Mouse (Mus musculus): Measurements from ENCODE around the gene Cntrl. TPM values are rescaled to one million over a fixed set of nuclear protein-coding genes. Genes with fewer than 3 reads are reported as not detected.

Gene Cntrl
- polyA plus RNA-seq, 1 experiment from 2014 or later: 10.4 TPM

DNA sequence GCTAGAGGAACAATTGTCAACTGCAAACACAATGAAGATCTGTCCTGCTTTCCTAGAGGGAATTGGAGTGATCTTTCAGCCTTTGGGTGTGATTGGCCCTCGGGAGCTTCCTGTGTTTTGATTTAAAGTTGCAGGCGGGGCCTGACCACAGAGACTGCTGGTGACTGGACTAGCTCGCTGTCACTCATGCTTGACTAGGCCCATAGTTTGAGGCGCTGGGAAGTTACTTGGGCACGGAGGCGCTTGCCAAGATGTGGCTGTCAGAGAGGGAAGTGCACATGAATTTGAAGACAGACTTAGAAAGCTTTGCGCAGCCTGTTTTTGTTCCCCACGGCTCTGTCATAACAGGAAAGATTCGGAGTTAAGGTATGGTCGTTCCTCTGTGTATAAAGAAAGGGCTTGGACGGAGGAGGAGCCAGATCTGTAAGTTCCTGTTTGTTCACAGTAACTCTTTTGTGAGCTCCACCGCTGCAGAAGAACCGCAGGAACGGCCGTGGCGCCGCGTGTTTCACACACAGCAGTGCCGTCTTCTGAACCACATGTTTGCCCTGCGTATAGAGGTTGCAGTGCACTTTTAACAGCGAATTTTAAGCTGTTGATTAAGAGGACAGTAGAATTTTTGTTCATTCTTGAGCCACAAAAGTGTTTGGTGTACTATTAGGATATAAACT lies 22.8 kb downstream of the Cntrl start:
- Histone ChIP-seq H3K9me3 (no peaks in the 10 kb centered on the region), H3K4me1 (replicated peaks) (peaks cover 17% of the 10 kb centered on the region), H3K36me3 (peaks cover 43% of the 10 kb centered on the region), H3K4me3 (peak overlapping the region; percentile 42), H3K4me2 (peak overlapping the region; percentile 54), H3K9ac (peak overlapping the region; percentile 60), H3K27ac (replicated peaks) (peak overlapping the region; percentile 65; the same call in 1 of the 2 replicates), H3K27me3 (no peaks in the 10 kb centered on the region)
- peak; percentile 98 for ATAC-seq (ENCODE audit: low read depth)
- under 1% methylated on average over 21 of the region's 21 CpGs for WGBS

- Histone ChIP-seq H3K4me1 (replicated peaks) (peaks cover 17% of the 10 kb centered on the region), H3K27ac (replicated peaks) (peak overlapping the region; percentile 65; the same call in 1 of the 2 replicates), H3K4me2 (peak overlapping the region; percentile 54), H3K9ac (peak overlapping the region; percentile 60), H3K9me3 (no peaks in the 10 kb centered on the region), H3K27me3 (no peaks in the 10 kb centered on the region), H3K36me3 (peaks cover 43% of the 10 kb centered on the region), H3K4me3 (peak overlapping the region; percentile 42)
- ATAC-seq (ENCODE audit: low read depth): no peak
- WGBS: 16% methylated on average over 5 of the region's 5 CpGs
These were observed 23.4 kb downstream of the Cntrl start for GRCm38 (mm10) chr2:35132662-35133055.

DNA sequence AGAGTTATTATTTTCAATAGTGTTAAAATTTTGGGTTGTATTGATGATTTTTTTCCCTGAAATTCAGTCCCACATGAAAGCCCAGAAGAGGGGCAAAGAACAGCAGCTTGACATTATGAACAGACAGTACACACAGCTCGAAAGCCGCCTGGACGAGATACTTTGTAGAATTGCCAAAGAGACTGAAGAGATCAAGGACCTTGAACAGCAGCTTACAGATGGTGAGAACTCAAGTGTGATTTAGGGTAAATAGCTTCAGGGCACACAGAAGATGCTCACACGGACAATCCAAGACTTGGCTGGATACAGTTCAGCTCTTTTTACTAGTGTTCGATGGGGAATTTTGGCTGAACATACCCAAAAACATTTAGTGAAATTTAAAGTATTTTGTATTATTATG lies 24.6 kb downstream of the Cntrl start:
- Histone ChIP-seq H3K4me3 (no peak overlapping the region), H3K36me3 (peaks cover 45% of the 10 kb centered on the region), H3K9ac (no peak overlapping the region), H3K9me3 (no peaks in the 10 kb centered on the region), H3K4me2 (no peak overlapping the region), H3K27ac (replicated peaks) (no peak overlapping the region), H3K4me1 (replicated peaks) (peaks cover 17% of the 10 kb centered on the region), H3K27me3 (no peaks in the 10 kb centered on the region)
- WGBS: 66% methylated on average over 5 of the region's 5 CpGs
- ATAC-seq (ENCODE audit: low read depth): no peak

- WGBS: 92% methylated on average over 1 of the region's 1 CpGs
- no peak overlapping the region for H3K27ac ChIP-seq (replicated peaks)
- no peak for ATAC-seq (ENCODE audit: low read depth)
- H3K9ac ChIP-seq: no peak overlapping the region
- H3K36me3 ChIP-seq: peaks cover 72% of the 10 kb centered on the region
- no peak overlapping the region for H3K4me2 ChIP-seq
- no peaks in the 10 kb centered on the region for H3K27me3 ChIP-seq
- no peaks in the 10 kb centered on the region for H3K9me3 ChIP-seq
- no peaks in the 10 kb centered on the region for H3K4me1 ChIP-seq (replicated peaks)
- H3K4me3 ChIP-seq: no peak overlapping the region
These were observed 29.3 kb downstream of the Cntrl start for GRCm38 (mm10) chr2:35138576-35138975.

GRCm38 (mm10) chr2:35141673-35142072 lies 32.4 kb downstream of the Cntrl start:
- peaks cover 84% of the 10 kb centered on the region for H3K36me3 ChIP-seq
- ATAC-seq (ENCODE audit: low read depth): no peak
- WGBS: 92% methylated on average over 3 of the region's 3 CpGs
- H3K27ac ChIP-seq (replicated peaks): no peak overlapping the region
- H3K9me3 ChIP-seq: no peaks in the 10 kb centered on the region
- no peaks in the 10 kb centered on the region for H3K4me1 ChIP-seq (replicated peaks)
- H3K9ac ChIP-seq: no peak overlapping the region
- no peaks in the 10 kb centered on the region for H3K27me3 ChIP-seq
- H3K4me2 ChIP-seq: no peak overlapping the region
- no peak overlapping the region for H3K4me3 ChIP-seq

GRCm38 (mm10) chr2:35148806-35149205 lies 39.5 kb downstream of the Cntrl start:
- WGBS: 96% methylated on average over 10 of the region's 10 CpGs
- Histone ChIP-seq H3K4me2 (no peak overlapping the region), H3K4me1 (replicated peaks) (no peaks in the 10 kb centered on the region), H3K4me3 (no peak overlapping the region), H3K9ac (no peak overlapping the region), H3K27me3 (no peaks in the 10 kb centered on the region), H3K36me3 (peaks cover 95% of the 10 kb centered on the region), H3K9me3 (no peaks in the 10 kb centered on the region), H3K27ac (replicated peaks) (no peak overlapping the region)
- no peak for ATAC-seq (ENCODE audit: low read depth)

DNA sequence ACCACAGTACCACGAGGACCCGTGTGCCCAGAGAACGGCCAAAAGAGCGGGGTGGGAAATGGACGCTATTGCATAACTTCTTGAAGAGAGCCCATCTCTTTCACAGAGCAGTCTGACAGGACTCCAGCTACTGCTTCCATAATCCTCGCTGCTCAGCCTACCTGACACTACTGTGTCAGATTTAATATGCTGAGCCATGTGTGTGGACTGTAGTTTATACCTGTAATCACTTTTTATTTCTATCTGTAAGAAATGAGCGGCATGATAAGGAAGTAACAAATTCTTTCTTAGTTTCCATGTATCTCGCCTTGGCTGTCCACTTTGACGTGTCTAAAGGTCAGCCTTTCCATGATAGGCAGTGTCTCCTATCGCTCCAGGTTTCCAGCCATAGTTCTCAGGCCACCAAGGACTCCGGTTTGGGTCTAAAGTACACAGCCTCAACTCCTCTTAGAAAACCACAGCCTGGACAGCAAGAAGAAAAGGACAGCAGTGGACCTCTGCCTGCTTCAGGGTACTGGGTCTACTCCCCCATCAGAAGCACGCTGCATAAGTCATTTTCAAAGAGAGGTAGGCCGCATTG lies 42.1 kb downstream of the Cntrl start:
- Histone ChIP-seq H3K4me2 (no peak overlapping the region), H3K36me3 (peaks cover 97% of the 10 kb centered on the region), H3K9ac (no peak overlapping the region), H3K4me3 (no peak overlapping the region), H3K4me1 (replicated peaks) (no peaks in the 10 kb centered on the region), H3K27me3 (no peaks in the 10 kb centered on the region), H3K9me3 (no peaks in the 10 kb centered on the region), H3K27ac (replicated peaks) (no peak overlapping the region)
- no peak for ATAC-seq (ENCODE audit: low read depth)
- WGBS: 96% methylated on average over 13 of the region's 13 CpGs

GRCm38 (mm10) chr2:35153179-35153578 lies 43.9 kb downstream of the Cntrl start:
- H3K27me3 ChIP-seq: no peaks in the 10 kb centered on the region
- H3K9me3 ChIP-seq: no peaks in the 10 kb centered on the region
- ATAC-seq (ENCODE audit: low read depth): no peak
- H3K4me3 ChIP-seq: no peak overlapping the region
- H3K4me1 ChIP-seq (replicated peaks): no peaks in the 10 kb centered on the region
- no peak overlapping the region for H3K4me2 ChIP-seq
- peaks cover 95% of the 10 kb centered on the region for H3K36me3 ChIP-seq
- H3K27ac ChIP-seq (replicated peaks): no peak overlapping the region
- no peak overlapping the region for H3K9ac ChIP-seq
- WGBS: 62% methylated on average over 6 of the region's 6 CpGs

DNA sequence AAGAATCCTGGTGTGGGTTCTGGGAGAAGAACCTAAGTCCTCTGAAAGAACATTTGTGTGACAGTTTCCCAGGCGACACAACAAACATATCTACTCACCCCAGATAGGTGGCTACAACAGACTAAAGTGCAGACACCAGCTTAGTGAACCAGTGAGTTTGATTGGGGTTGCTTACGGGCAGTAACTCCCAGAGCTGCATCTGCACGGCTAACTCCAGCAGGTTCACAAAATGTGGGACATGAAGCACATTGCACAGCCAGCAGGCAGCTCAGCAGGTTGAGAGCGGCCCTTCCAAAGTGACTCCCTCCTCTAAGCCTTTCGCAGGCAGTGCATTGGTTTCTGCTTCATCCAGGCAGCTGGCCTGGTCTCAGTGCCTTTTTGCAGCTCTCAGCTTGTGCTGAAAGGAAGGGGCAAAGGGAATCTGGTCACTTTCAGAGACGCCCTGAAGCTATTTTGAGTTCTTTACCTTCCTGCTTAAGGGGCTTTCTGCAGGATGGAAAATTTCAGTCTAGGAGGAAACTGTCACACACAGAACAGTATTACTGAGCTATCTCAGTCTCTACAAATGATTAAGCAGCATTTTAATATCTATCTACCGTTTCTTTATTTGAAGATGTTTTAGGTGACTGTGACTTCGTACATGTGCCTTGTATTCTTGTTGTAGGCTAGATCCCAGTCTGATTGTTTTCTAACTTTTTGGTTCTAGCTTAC lies 44.7 kb downstream of the Cntrl start:
- no peak for ATAC-seq (ENCODE audit: low read depth)
- no peak overlapping the region for H3K9ac ChIP-seq
- WGBS: 91% methylated on average over 8 of the region's 8 CpGs

GRCm38 (mm10) chr2:35156985-35157384 lies 47.7 kb downstream of the Cntrl start:
- Histone ChIP-seq H3K27ac (replicated peaks) (no peak overlapping the region), H3K9ac (no peak overlapping the region), H3K27me3 (no peaks in the 10 kb centered on the region), H3K4me3 (no peak overlapping the region), H3K9me3 (no peaks in the 10 kb centered on the region), H3K4me2 (no peak overlapping the region), H3K36me3 (peaks cover 83% of the 10 kb centered on the region), H3K4me1 (replicated peaks) (no peaks in the 10 kb centered on the region)
- no peak for ATAC-seq (ENCODE audit: low read depth)
- WGBS: 93% methylated on average over 2 of the region's 2 CpGs

More for the DNA sequence above, 44.7 kb downstream of the Cntrl start:
- H3K4me3 ChIP-seq: no peak overlapping the region
- no peaks in the 10 kb centered on the region for H3K9me3 ChIP-seq
- H3K27ac ChIP-seq (replicated peaks): no peak overlapping the region
- no peak overlapping the region for H3K4me2 ChIP-seq
- no peaks in the 10 kb centered on the region for H3K4me1 ChIP-seq (replicated peaks)
- peaks cover 95% of the 10 kb centered on the region for H3K36me3 ChIP-seq
- H3K27me3 ChIP-seq: no peaks in the 10 kb centered on the region

DNA sequence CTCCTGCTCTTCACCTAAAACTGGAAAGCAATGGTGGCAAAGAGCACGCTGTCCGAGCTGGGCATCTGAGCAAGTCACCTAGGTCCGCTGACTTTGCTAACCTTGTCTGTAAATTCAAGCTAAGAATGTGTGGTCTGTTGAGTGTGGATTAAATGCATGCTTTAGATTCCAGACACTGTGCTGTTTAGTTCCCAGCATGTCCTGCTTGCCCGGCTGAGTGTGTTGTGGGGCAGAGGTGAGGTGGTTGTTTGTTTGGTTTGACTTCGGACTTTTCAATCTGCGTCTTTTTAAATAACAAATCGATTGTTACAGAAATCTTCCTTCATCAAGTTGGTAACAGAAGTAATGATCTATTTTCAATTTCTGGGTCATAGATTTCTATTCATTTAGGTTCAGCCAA lies 48.5 kb downstream of the Cntrl start:
- H3K36me3 ChIP-seq: peaks cover 81% of the 10 kb centered on the region
- H3K4me2 ChIP-seq: no peak overlapping the region
- ATAC-seq (ENCODE audit: low read depth): no peak
- H3K27me3 ChIP-seq: no peaks in the 10 kb centered on the region
- H3K4me1 ChIP-seq (replicated peaks): no peaks in the 10 kb centered on the region
- no peak overlapping the region for H3K4me3 ChIP-seq
- no peak overlapping the region for H3K9ac ChIP-seq
- no peaks in the 10 kb centered on the region for H3K9me3 ChIP-seq
- 92% methylated on average over 7 of the region's 7 CpGs for WGBS
- H3K27ac ChIP-seq (replicated peaks): no peak overlapping the region

DNA sequence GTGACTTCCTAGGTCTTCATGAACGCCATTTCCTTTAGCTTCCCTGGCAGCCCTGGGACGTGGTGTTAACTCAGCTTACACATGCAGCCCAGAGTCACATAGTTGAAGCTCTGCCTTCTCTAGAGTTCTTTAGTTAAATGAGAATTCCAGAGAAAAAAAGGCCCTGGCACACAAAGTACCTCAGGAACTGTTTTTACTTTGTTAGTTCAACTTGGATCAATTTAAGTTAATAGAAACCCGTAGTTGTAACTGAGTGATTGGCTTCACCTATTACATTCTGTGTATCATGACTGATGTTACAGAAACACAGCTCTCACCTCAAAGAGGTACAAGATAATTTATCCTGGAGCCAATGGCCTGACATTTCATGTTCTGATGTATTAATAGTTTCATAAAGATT lies 49.1 kb downstream of the Cntrl start:
- WGBS: 88% methylated on average over 3 of the region's 3 CpGs
- Histone ChIP-seq H3K4me2 (no peak overlapping the region), H3K4me1 (replicated peaks) (no peaks in the 10 kb centered on the region), H3K27ac (replicated peaks) (no peak overlapping the region), H3K9ac (no peak overlapping the region), H3K27me3 (no peaks in the 10 kb centered on the region), H3K9me3 (no peaks in the 10 kb centered on the region), H3K36me3 (peaks cover 81% of the 10 kb centered on the region), H3K4me3 (no peak overlapping the region)
- ATAC-seq (ENCODE audit: low read depth): no peak
